Mouse (Mus musculus) bone marrow macrophage, adult 2 months (primary cell): Measurements from ENCODE around the gene Ttc16.

Source experiments
- CTCF ChIP-seq: IDR thresholded peaks from 2 replicates; pipeline ENCODE4 v1.5.1; 2012; ENCODE audit warnings: low read depth, mild to moderate bottlenecking, low read length, moderate library complexity
- POLR2A ChIP-seq: IDR thresholded peaks from 2 replicates; pipeline ENCODE4 v1.6.1; 2012; ENCODE audit warnings: mild to moderate bottlenecking, low read depth, low read length, borderline replicate concordance

- TF ChIP-seq CTCF (no peak), POLR2A (no peak)
Measured at GRCm38 (mm10) chr2:32736306-32736829, 39.1 kb downstream of the Ttc16 start.
